Mouse (Mus musculus) thymus, adult 2 months (tissue): ENCODE measurements at regions not wholly inside any gene's neighbourhood (a gene's known extent, or its start where the extent isn't known, plus 50 kb on each side); places are given as distances from the start of the nearest gene placed in this dataset.

Experiments
- CTCF ChIP-seq: fragments of 200-500 bp; IDR thresholded peaks from 2 replicates; pipeline ENCODE4 v1.5.1; 2012; ENCODE audit warnings: mild to moderate bottlenecking, control low read depth, low read length, moderate library complexity, borderline replicate concordance; ENCODE audit not compliant: control insufficient read depth, poor library complexity, insufficient read depth; ENCODE audit errors: extremely low read depth
- POLR2A ChIP-seq: fragments of 200-500 bp; IDR thresholded peaks from 2 replicates; pipeline ENCODE4 v1.6.1; 2012; ENCODE audit warnings: mild to moderate bottlenecking, low read length, control low read depth, moderate library complexity; ENCODE audit not compliant: control insufficient read depth, poor library complexity, insufficient read depth; ENCODE audit errors: extremely low read depth

GRCm38 (mm10) chrX:75643402-75643801, 65.4 kb upstream of the Rab39b start:
- TF ChIP-seq CTCF (no peak), POLR2A (no peak)
